Comparison of ENCODE assay signal across 8 mouse cellular contexts in genomic region chr9:62536655-62537631, GRCm38 (mm10). TPM values are rescaled to one million over a fixed set of nuclear protein-coding genes. Genes with fewer than 3 reads are reported as not detected.
DNase-seq lines count a peak whose midpoint lies in the region; ATAC-seq and TF ChIP-seq lines count a peak whose summit lies in the region.

Gene Coro2b, minus strand, starts transcription at chr9:62537044.

- TF ChIP-seq POLR2A in spleen, adult 2 months (IDR thresholded peaks at IDR 0.05; ENCODE audit: low read depth, low read length), result no peak

- peak; percentile 74 to 88 for DNase-seq in adrenal gland, adult (ENCODE audit: inconsistent age in 2 of 2, low spot score in 1 of 2)
- DNase-seq in cerebellum, postnatal 25 days, result peak; percentile 88 to 89
- DNase-seq in gastrocnemius, postnatal 10 days, result peak; percentile 73
- peak; percentile 74 to 80 for DNase-seq in left cerebral cortex, adult 2 months (ENCODE audit: extremely low spot score in 1 of 2, low spot score in 2 of 2)
- peak; percentile 90 for DNase-seq in lung, postnatal 36 days
- DNase-seq in spleen, adult 2 months (ENCODE audit: low read depth in 1 of 2, low spot score in 2 of 2), result peak in 1 of 2 experiments; percentile 42

- TF ChIP-seq CTCF in left cerebral cortex, adult 2 months (IDR thresholded peaks at IDR 0.05), result peak; percentile 48
- no peak for TF ChIP-seq CTCF in spleen, adult 2 months (IDR thresholded peaks at IDR 0.05; ENCODE audit: extremely low read depth, insufficient read depth, insufficient read length, insufficient replicate concordance)

- peaks cover 83% of the 10 kb centered on the region for H3K4me1 ChIP-seq in hindbrain, embryonic 15.5 days (replicated peaks)
- peaks cover 9% of the 10 kb centered on the region for H3K4me1 ChIP-seq in spleen, adult 2 months (ENCODE audit: control insufficient read depth, insufficient read depth, insufficient read length)

- peak within 1 kb of the TSS; percentile 83 for H3K4me2 ChIP-seq in hindbrain, embryonic 15.5 days

- H3K27me3 ChIP-seq in hindbrain, embryonic 15.5 days, result no peaks in the 10 kb centered on the region
- H3K27me3 ChIP-seq in spleen, adult 2 months (ENCODE audit: control insufficient read depth, insufficient read depth, low read length), result peaks cover 6% of the 10 kb centered on the region

- H3K36me3 ChIP-seq in hindbrain, embryonic 15.5 days, result no peaks in the 10 kb centered on the region
- H3K36me3 ChIP-seq in spleen, adult 2 months (ENCODE audit: control insufficient read depth, insufficient read depth, low read length), result no peaks in the 10 kb centered on the region

- WGBS in hindbrain, embryonic 15.5 days, result 2% methylated on average over 58 of the region's 74 CpGs
- 6% methylated on average over 62 of the region's 74 CpGs for WGBS in spleen, adult 2 months

- peak within 1 kb of the TSS; percentile 95 for H3K27ac ChIP-seq in hindbrain, embryonic 15.5 days (replicated peaks)
- peak within 1 kb of the TSS; percentile 98 for H3K27ac ChIP-seq in left cerebral cortex, adult 2 months
- no peak within 1 kb of the TSS for H3K27ac ChIP-seq in spleen, adult 2 months (ENCODE audit: insufficient read depth, low read length)

- H3K9ac ChIP-seq in hindbrain, embryonic 15.5 days, result peak within 1 kb of the TSS; percentile 92

- ATAC-seq in hindbrain, embryonic 15.5 days (ENCODE audit: low FRiP score, low read depth), result peak; percentile 57
- no peak for ATAC-seq in monocyte, adult 5-6 weeks (replicated peaks; ENCODE audit: insufficient number of reproducible peaks, low FRiP score, low TSS enrichment, poor library complexity, severe bottlenecking)

- no peaks in the 10 kb centered on the region for H3K9me3 ChIP-seq in hindbrain, embryonic 15.5 days

- H3K4me3 ChIP-seq in hindbrain, embryonic 15.5 days, result peak within 1 kb of the TSS; percentile 70
- peak within 1 kb of the TSS; percentile 76 for H3K4me3 ChIP-seq in left cerebral cortex, adult 2 months
- H3K4me3 ChIP-seq in spleen, adult 2 months (ENCODE audit: extremely low read depth, insufficient read depth, insufficient read length), result peak within 1 kb of the TSS; percentile 42

- intact Hi-C loops in left cerebral cortex, adult 2 months (cut with DNase I), result loop anchor here (2.0 kb wide), 1 partner anchor 66 kb away; no protein-coding TSS in a partner anchor

RNA-seq across cellular contexts. Expression of gene Coro2b, which starts in this region (rescaled TPM):
- total RNA-seq in gastrocnemius, postnatal 10 days (2021), result 10 to 100 TPM; 10.6 to 12.4 TPM
- polyA plus RNA-seq in hindbrain, embryonic 15.5 days (2015; fragmentation: Nextera tagmentation; extraction: Ambion mirVana), result 39.1 and 48.3 TPM in 2 replicates
- total RNA-seq in left cerebral cortex, adult 2 months (2021), result 100 to 1,000 TPM; 178 to 185 TPM
- polyA plus RNA-seq in spleen, adult 2 months (2012; rRNA removed), result 2.7 and 3.5 TPM in 2 replicates
- total RNA-seq in monocyte, adult 5-6 weeks (2017), result 0.49 TPM in 1 of 3 replicates, not detected in the others

Comparison
In these comparisons a context has a peak if more than half of its experiments do, and no peak if none do; other contexts are left out.
1. RNA of gene Coro2b (total RNA-seq): 178 to 185 TPM in left cerebral cortex, adult 2 months; 10.6 to 12.4 TPM in gastrocnemius, postnatal 10 days and 0.49 TPM in monocyte, adult 5-6 weeks; every median in the first group is over 10 times any median in the second.
2. Peak in every context shown above with its lines, with median percentiles within 50 percentile points of each other: H3K4me3 ChIP-seq.